Mouse (Mus musculus): ENCODE measurements at regions not wholly inside any gene's neighbourhood (a gene's known extent, or its start where the extent isn't known, plus 50 kb on each side); places are given as distances from the start of the nearest gene placed in this dataset.

DNA sequence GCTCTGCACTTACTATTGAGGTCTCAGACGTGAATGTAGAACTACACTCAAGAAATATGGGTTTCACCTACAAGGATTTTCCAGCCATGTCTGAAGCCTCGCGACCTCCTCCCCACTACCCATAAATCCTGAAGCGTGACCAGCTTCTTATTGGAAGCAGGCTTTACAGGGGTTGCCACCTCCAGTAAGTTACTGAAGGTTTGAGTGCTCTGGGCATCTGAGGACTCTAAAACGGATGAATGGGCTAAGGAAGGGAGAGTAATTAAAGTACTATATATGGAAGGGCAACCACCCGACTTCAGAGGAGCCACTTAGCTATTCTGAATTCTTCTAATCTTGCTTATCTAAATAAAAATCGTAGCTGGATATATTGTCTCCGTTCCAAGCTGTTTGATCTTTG, 136.1 kb upstream of the Hmga2 start:
- no peak for DNase-seq (ENCODE audit: low spot score)

DNA sequence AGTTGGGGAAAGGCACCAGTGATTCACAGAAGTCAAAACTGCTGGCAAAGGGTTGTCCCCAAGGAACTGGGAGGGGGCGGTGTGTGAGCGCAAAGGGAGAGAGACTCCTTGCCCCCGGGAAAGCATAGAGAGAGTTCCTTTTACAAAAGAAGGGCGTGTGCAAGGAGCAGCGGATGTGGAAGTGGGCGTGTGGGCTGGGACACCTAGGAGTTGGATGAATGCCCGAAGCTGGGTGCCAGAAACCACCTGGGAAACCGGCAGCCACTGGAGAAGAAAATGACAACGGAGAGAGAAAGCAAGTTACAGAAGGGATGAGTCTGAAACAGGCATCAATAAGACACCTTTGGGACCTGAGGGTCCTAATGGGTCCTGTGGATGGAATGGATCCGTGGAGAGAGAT, 133.8 kb upstream of the Hmga2 start:
- DNase-seq (ENCODE audit: low spot score), result no peak

DNA sequence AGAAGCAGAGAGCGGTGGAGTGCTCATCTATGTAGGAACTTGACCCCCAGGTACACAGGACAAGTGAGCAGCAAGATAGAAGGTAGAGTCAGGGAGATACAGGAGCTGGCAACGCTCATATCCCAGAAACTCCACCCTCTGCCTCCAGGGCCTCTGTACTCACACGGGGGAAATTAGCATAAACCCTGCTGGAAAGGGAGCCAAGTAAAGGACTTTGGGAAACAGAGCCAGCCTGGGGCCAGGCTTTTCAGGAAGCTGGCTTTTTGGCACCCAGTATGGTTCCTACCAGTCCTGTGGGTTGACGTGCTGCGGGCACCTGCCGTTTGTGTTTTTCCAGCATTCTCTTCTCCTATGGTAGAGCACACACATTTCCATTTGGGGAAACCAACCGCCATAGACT, 128.2 kb upstream of the Hmga2 start:
- DNase-seq (ENCODE audit: low spot score), result no peak

DNA sequence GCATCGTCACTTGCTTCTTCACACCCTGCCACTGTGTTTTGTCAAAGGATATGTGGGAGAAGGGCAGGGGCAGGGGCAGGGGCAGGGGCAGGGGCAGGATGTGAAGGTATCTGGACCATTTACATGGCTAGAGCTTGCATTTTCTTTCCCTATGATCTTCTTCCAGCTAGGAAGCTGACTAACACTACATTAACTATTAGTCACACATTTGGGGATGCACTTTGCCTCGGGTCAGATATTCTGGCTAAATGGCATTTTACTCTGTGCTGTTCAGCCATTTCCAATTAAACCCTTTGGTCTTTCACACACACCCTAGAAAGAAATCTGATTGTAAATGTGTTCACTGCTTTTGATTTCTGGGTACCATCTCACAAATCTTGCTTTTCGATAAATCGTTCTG, 126.9 kb upstream of the Hmga2 start:
- no peak for DNase-seq (ENCODE audit: low spot score)

DNA sequence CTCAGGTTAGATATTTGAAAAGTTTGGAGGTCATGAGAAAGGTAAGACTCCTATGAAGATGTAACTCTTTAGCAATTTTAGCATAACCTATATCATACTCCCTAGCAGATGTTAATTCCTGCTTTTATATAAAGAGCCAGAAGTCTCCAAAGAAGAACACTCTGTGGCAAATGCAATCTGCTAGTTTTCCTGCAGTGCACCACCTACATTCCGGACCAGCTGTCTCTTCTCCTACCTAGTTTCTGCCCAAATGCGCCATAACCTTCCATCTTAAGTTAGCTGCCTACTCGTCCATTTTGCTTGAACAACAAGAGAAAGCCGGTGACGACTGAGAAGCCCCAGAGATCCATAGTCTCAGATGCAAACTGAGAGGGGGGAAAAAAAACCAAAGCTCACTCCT, 124.5 kb upstream of the Hmga2 start:
- DNase-seq (ENCODE audit: low spot score), result no peak

DNA sequence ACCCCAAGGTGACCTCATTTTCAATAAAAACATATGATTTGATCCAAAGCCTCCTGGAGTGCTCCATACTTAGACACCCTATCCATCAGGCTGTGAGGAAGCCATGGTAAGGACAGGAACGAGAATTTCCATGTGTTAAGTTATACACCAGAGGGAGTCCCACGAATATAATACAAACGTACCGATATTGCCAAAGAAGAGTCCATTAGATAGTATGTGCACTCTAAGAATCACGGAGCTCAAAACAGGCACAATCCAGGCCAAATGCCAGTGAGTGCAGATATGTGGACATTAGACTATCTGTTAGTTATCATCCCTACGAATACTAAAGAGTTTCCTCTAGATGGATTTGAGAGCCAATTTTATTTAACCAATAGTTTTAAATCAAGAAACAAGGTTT, 123.3 kb upstream of the Hmga2 start:
- no peak for DNase-seq (ENCODE audit: low spot score)

DNA sequence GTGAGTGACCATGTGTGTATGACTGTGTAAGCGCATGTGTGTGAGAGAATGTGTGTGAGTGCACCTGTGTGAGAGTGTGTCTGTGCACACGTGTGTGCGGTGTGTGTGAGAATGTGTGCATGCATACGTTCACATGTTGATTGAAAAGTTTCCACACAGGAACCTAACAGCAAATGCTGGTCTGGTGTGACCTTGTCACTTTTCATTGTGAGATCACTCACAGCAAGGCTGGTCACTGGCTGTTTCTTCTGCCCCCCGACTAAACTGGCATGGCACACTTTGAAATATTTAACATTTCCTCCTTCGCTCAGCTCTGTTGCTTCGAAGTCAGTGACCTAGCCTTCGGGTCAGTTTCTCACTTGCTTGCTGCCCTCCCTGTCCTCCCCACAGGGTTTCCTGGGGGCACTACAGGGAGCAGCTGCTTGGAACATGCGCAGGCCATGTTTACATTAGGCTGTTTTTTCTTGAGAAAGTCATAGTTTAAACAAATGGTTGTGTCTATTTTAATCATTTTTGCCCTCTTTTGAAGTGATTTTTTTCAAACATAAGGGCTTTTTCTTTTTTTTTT, 121.1 kb upstream of the Hmga2 start:
- DNase-seq (ENCODE audit: low spot score), result no peak

DNA sequence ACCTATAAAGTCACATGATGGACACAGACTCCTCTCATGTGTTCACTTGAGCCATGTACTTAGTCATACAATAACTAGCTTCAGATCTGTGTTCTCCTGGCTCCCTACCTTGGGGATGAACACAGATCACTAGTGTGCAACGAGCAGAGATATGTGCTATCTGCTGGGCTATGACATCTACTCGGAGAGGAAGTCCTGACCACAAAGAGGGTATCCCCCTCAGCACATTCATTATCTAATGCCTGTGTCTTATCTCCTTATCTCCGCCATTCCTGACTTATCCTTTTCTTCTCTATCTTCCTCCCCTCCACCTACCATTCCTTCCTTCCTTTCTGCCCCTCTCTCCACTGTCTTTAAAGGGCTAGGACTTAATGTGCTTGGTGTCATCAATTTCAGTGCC, 118.9 kb upstream of the Hmga2 start:
- no peak for DNase-seq (ENCODE audit: low spot score)

DNA sequence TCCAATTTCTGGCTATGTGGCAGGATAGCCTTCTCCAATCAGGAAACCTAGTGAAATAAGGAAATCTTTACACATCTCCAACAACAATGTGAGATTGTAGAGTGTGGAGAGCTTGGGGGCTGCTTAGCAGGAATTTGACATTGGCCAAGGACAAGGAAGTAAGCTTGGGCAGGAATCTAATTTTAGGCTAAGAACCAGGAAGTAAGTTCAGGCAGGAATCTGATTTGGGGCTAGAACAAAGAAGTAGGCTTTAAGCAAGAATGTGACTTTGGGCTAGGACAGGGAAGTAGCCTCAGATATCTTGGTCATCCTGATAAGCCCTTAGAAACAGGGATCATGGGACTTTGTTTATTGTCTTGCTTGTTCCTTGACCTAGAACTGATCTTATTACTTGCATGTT, 117.6 kb upstream of the Hmga2 start:
- no peak for DNase-seq (ENCODE audit: low spot score)

DNA sequence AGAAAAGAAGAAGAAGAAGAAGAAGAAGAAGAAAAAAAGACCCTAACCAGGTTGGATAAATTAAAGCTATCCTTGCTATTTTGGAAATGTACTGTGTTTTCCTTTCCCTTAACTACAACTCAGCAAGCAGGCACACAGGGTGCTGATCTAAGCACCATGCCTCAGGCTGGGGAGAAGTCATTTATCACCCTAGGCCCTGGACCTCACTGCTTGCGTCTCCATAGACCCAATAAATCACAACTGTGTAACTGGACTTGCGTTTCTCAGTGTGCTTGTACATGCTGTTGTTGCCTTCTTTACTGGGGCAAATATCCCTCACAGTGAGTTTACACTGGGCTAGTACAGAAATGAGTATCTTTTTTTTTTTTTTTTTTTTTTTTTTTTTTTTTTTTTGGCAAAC, 113.4 kb upstream of the Hmga2 start:
- DNase-seq (ENCODE audit: low spot score), result no peak

DNA sequence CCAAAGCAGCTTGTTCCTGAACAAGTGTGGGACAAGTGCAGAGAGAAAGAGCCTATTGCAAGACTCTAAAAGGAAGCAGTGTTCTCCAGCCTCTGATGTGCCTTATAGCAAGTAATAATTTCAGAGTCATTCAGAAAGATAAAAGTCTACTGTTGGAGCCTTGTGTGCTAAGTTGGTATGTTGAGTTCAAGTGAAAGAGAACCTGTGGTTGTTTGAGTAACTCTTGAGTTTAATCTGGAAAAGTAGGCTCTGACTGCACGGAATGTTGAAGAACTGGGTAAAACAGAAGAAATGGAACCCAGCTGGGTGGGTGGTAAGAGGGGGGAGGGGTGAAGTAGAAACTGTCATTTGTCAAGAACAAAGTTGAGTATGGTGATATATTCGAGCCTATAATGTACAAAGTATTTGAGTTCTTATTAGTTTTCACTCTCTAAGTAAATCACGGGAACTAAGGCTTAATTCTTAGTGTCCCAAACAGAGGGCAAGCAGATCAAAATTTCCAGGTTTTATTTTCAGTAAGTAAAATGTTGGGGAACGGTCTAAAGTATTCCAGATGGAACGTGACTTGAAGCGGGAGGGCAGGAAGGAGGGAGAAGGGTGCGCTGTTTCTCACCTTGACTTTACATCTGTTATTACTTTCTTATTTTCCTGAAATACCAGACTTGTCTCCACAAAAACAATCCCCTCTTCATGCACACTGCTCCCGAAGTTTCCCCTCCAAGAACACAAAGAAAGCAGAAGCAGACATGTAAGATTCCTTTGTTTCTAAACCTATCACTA, 111.8 kb upstream of the Hmga2 start:
- no peak for DNase-seq (ENCODE audit: low spot score)

DNA sequence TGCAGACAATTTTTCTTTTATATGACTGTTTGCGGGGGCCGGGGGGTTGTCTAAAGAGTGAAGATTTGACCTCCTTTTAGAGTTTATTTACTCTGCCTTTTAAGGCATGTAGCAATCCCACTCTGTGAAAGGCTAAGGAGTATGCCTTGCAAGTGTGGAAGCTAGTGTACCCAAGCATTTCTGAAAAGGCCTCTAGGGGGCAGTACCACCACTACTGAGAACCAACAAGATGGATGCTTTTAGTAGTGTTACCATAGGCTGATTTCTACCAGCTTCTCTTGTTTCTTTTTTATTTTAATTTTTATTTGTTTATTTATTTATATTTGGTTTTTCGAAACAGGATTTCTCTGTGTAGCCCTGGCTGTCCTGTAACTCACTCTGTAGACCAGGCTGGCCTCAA, 110.9 kb upstream of the Hmga2 start:
- DNase-seq (ENCODE audit: low spot score), result peak; percentile 54

DNA sequence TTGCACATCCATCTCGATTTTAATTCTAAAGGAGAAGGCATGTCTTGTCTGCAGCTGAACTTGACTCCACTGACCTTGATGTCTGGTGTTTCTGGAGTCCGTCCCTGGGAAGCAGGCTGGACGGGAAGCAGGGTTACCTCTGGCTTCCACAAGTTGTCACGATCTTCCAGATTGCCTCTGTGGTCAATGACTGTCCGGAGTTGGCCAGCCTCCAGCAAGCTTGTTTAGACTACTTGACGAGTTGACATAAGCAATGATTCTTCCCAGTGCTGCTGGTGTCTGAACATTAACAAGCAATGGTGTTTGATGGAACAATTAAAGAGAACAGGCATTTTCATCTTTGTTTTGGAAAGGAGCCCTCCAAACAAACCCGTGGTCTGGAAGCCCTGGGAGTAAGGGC, 106.2 kb upstream of the Hmga2 start:
- no peak for DNase-seq (ENCODE audit: low spot score)

DNA sequence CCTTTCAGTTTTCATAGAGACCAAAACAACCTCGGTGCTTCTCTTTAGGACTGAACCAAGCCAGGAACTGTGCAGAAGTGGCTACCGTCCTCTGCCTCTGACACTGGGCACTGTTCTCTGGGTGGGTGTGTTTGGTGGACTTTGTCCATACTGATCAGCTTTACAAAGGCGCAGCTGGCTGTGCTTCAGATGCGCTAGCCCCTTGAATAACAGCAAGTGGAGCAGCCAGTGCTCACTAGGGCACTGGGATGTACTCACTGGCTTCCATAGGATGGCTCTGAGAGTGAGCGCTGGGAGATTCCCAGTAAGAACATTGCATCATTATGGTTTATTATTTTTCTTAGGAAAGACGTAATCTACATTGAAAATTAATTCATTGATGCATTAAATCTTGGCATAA, 105.3 kb upstream of the Hmga2 start:
- DNase-seq (ENCODE audit: low spot score), result no peak

DNA sequence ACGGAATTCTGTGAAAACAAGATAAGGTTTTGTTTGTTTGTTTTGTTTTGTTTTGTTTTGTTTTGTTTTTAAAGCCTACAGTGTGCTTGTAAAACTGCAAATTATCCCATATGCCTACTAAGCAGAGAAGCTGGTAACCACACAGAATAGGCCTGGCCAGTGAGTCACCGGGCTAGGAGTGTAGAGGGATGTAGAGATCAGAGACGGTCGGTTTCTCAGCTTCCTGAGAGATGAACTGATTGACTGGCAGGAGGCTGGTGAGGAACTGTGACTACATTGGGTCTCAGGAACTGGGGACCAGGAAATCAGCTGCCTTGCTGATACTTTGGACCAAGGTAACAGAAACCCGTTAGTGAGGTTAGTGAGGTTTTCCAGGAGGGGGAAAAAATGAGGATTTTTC, 100.6 kb upstream of the Hmga2 start:
- DNase-seq (ENCODE audit: low spot score), result no peak

DNA sequence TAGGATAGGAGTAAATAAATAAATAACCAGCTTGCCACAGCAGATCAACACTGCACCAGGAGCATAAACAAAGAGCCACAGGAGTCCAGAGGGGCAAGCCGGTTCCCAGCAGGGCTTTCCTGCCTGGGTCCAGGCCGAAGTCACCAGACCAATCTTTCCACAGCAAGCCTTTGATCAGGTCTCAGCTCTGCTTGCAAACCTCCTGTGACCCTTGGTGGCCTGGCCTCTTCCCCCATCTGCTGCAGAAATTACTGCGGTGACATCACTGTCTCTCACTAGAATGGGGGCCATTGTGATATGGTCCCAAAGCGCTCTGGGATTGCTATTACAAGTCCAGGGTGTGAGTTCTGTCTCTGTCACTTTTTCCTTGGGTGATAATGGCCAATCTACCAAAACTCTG, 99.9 kb upstream of the Hmga2 start:
- no peak for DNase-seq (ENCODE audit: low spot score)

DNA sequence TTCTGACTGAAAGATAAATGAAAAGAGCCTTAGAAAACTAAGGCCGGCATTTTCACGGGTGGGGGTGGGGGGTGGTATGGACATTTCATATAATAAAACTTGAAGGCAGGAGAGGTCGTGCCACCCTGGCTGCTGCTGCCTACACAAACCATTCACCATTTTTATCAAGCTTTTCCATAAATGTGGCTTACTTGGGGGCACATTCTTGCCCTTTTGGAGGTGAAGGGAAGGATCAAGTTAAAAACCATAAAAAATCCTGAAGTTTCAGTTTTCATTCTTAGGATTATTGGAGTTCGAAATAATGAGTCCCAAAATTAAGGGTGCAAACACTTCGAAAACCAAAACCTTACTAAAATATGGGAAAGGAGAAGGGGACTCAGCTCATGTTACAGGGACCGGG, 95.1 kb upstream of the Hmga2 start:
- DNase-seq (ENCODE audit: low spot score), result no peak

DNA sequence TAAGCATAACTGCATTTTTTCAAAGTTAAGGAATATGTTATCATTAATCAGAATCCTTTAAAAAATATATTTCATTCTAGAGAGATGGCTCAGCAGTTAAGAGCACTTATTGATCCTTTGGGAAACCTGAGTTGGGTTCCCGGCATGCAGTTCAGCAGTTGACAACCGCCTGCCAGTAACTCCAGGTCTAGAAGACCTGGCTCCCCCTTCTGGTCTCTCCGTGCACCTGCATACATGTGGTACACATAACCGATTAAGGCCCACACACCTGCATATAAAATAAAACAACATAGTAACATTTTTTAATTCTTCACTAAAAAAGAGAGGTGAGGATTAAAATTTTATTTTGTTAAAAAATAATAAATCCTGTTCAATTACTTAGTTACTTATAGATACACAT, 89.7 kb upstream of the Hmga2 start:
- no peak for DNase-seq (ENCODE audit: low spot score)

DNA sequence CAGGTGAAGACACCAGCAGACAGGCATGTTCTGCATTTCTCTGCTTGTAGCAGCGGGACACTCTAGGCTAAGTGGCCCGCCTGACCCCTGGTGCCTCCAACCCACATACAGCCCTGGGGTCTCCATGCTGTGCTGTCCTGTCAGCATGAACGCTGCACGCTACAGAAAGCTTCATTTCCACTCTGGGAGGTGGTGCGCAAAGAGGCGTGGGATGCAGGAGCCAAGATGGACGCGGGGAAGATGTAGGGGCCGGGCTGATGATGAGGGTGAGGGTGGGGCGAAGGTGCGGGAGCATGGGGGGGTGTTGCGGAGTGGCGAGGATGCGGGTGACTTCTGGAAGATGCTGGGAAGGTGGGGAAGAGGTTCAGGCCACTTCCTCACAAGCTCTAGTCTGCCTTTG, 88.6 kb upstream of the Hmga2 start:
- DNase-seq (ENCODE audit: low spot score), result no peak

DNA sequence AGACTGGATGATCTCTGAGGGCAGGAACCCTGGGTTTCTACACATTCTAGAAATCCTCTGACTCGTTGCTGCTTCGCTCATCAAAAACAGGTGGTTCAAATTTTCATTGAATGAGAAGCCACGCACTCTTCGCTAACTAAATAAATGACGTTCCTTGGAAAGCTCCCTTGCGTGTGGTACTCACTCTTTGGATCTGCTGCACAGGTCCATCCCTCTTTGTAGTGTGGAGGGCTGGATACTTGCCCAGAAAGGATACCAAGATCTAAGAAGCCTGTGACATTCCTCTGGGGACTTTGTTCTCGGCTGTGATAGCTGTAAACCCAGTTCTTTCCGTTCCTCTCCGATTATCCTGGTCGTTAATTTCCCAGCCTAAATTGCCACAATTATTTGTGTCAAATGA, 87.7 kb upstream of the Hmga2 start:
- DNase-seq (ENCODE audit: low spot score), result no peak

DNA sequence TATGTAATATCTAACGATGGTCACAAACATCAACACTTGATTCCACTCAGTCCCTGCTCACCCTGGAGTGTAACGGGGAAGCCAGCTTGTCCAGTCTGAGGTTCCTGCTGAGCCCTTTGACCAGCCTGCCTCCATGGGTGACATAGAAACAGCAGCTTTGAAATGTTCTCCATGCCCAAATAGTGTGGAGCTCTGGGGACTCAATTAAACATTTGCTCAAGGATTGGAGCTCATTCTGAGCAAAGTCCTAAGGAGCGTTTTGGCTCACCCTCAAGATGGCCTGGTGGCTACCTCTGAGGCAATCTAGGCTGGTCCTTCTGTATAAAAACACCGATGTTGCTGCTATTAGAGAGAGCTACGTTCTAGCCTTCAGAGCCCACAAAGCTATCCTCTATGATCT, 85.6 kb upstream of the Hmga2 start:
- DNase-seq (ENCODE audit: low spot score), result no peak

DNA sequence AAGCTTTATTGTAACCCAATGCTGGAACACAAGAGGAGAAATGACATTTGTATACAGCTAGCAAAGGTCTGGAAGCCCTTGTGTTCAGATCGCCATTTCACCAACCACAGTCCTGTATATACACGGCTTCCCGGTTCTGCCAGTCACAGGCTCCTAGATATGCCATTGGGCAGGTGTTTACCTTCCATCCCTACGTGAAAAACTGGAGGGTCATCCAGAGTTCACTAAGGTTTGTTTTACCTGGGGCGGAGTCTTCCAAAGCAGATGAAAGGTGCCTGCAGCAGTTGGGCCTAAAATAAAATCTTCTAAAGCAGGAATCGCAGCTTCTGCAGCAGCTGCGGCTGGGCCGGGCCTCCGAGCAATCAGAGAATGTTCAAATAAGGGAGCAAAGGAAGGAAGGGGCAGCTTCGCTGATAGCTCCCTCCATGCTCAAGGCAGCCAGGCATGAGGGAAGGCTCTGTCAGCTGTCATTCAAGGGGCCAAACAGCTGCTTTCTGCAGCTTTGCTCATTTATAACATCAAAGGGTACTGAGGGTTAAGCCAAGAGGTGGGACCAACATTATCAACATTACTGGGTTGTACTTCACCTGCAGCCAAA, 81.7 kb upstream of the Hmga2 start:
- peak; percentile 8 for DNase-seq (ENCODE audit: low spot score)

DNA sequence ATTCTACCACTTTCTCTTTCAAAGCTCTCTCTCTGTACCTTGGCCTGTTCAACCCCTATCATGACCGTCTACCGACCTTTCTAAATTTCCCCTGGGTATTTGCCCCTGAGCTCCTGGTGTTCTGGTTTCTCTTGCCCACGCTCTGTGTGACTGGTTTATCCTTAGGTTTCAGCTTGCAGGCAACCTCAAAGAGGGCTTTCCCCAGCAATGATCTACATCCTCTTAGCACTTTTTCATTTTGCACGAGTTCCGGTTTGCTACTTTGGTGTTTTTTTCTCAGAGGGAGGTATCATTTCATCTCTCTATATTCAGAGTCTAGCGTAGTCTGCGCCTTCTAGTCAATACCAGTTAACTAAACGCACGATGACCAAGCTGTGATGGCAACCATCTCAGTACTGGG, 79.8 kb upstream of the Hmga2 start:
- no peak for DNase-seq (ENCODE audit: low spot score)

DNA sequence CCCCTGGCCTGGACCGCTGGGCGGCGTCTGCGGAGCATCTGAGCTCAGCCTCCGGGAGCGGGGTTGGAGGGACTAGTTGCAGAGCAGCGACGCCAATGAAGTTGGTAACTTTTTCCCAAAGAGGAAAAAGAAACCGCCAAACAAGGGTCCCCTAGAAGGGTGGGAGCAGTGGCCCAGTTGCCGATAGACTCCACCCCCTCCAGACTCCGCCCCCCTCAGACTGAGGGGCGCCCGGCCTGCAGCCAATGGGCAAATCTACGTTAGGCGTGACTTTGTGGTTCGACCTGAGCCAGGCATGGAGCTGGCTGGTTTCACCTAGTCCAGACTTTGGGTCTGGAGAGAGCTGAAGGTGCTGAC, 76.8 kb upstream of the Hmga2 start:
- no peak for DNase-seq (ENCODE audit: low spot score)
